Mouse (Mus musculus) brown adipose tissue, adult 24 weeks (tissue): ENCODE data around the gene Gm26938. TPM values are rescaled to one million over a fixed set of nuclear protein-coding genes. Genes with fewer than 3 reads are reported as not detected.

ENCODE experiments used
- H3K27ac ChIP-seq: fragments of 200-500 bp; replicated peaks from 2 replicates; pipeline ENCODE4 v1.5.1; 2012; ENCODE audit warnings: low read depth, mild to moderate bottlenecking, low read length
- H3K4me1 ChIP-seq: fragments of 200-500 bp; 2 replicates; pipeline ENCODE4 v1.6.1; 2012; ENCODE audit warnings: low read length, mixed read lengths; ENCODE audit not compliant: control insufficient read depth, insufficient read depth, insufficient read length
- H3K4me3 ChIP-seq: fragments of 200-500 bp; 2 replicates; pipeline ENCODE4 v1.5.1; 2012; ENCODE audit warnings: low read depth, mild to moderate bottlenecking, low read length, moderate library complexity; ENCODE audit not compliant: insufficient read depth
- polyA plus RNA-seq: library from polyadenylated mRNA; stranded (reverse); fragments of >200 nt; gene quantifications from 2 replicates; pipeline ENCODE4 v1.2.4, GENCODE M21; 2012; ENCODE audit not compliant: missing spikeins, insufficient read depth, insufficient read length

Gene Gm26938
- polyA plus RNA-seq = not detected in 2 replicates

DNA sequence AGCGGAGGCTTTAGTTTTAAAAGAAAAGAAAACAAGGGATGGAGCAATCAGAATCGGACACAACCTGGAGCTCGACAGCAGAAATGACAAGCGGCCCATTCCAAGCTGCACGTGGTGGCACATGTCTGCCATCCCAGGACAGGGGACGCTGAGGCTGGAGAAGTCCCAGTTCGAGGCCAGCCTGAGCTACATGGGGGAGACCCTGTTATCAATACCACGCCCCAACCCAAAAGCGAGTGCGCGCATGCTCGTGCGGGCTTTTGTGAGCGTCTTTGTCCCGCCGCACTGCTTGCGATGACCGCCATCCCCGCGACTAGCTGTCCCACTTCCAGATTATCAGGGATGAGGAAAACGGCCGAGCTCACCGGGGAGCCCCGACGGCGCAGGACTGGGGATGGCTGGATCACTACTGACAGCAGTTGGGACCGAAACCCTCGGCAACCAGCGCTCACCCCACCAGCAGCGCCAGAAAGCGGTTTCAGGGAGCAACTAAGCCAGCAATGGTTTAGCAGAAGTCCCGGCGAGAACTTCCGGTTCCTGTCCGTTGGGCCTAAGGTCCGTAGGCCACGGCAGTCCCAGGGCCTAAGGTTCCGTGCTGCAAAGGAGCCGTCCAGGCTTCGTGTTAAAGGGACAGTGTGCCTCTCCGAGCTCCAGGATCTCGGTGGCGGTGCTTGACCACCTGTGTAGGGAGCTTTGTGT is at the start of gene Gm26938, which contains the start of gene Psmg3:
Gm26938 (minus strand) TSS at position 51 of the 699 bp plus-strand sequence.
Psmg3 (minus strand) TSS at position 529 of the 699 bp plus-strand sequence.
- H3K27ac ChIP-seq = peak within 1 kb of the TSS; percentile 74
- H3K4me1 ChIP-seq = peaks cover 5% of the 10 kb centered on the region
- H3K4me3 ChIP-seq = peak within 1 kb of the TSS; percentile 100

DNA sequence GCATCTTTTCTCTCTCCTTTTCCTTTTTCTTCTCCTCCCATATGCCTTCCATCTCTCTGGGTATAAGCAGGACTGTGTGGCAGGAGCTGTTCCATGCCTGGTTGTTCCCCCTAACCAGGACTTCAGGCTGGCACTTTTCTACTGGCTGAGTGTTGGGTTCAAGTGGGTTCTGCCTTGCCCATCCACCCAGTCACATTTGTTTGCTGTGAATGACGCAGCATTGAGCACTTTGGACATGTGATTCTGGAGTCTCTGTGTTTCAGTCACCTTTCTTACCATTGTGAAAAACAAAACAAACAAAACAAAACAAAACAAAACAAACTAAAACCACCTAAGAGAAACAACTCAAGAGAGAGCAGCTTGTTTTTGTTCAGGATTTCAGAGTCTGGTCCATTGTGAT is 45.3 kb upstream of the Gm26938 start:
- H3K4me3 ChIP-seq = no peak overlapping the region

DNA sequence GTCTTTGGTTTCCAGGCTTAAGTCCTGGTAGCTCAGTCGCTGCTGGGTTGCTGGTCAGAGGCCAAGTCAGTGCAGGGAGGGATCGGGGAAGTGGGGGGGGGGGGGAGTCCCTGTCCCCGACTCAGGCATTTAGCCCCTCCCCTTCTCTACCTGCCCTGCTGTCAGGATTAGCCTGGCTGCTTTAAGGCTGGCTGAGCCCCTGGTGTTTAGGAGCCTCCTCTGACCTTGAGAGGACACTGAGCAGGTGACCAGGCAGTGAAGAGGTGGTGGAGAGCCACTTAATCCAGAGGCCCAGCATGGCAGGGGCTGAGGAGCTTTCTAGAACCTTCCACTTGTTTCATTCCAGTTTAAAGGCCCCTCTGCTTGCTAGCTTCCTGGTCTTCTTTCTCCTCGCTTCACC is 44.7 kb upstream of the Gm26938 start:
- H3K4me1 ChIP-seq = no peaks in the 10 kb centered on the region
- H3K27ac ChIP-seq = no peak overlapping the region
- no peak overlapping the region for H3K4me3 ChIP-seq

More for the DNA sequence above, 45.3 kb upstream of the Gm26938 start:
- no peaks in the 10 kb centered on the region for H3K4me1 ChIP-seq
- no peak overlapping the region for H3K27ac ChIP-seq

DNA sequence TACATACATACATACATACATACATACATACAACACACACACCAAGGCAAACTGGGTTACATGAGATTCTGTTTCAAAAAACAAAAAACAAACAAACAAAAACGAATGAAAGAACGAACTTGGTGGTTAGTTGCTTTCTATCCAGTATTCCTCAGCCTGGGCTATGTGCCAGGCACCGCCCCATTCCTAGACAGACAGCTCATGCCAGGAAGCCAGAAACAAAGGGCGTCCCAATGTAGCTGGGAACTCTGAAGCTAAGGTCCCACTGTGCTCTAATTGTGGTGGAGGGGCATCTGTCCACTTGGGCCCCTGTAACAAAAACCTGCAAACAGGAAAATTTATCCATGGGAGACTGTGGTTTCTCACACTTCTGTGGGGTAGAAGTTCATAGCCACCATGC is 36.6 kb upstream of the Gm26938 start:
- Histone ChIP-seq H3K4me1 (no peaks in the 10 kb centered on the region), H3K27ac (no peak overlapping the region), H3K4me3 (no peak overlapping the region)

DNA sequence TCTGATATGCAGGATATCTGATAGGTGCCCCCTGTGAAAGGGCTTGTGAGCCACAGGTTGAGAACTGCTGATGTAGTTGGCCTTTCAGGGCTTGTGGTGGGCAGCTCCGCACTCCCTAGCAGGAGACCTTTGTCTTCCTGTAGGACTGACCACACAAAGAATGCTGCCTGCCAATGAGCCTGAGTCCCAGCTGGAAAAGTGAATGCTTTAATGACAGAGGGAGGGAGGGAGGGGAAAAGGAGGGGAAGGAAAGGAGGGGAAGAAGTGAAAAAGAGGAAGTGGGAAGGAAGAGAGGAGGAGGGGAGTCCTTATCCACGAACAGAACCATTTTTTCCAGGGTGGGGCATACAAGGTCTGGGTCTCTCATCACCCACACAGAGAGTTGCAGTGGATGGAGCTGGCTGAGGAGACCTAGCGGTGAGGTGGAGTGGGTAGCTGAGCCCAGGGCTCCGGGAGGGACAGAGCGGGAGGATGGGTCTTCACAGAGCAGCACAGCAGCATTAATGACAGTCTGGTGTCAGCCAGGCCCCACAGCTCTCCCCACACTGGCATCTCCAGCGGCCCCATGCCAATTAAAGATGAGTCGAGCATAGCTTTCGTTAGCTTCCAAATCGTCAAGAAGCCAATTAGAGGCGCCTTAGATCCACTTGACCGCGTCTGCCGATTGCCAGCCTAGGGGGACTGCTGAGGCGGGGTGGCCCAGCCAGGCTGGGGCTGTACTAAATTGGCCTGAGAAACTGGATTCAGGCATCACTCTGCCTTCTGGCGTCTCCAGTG is 34.3 kb upstream of the Gm26938 start:
- Histone ChIP-seq H3K4me1 (no peaks in the 10 kb centered on the region), H3K4me3 (no peak overlapping the region), H3K27ac (no peak overlapping the region)

DNA sequence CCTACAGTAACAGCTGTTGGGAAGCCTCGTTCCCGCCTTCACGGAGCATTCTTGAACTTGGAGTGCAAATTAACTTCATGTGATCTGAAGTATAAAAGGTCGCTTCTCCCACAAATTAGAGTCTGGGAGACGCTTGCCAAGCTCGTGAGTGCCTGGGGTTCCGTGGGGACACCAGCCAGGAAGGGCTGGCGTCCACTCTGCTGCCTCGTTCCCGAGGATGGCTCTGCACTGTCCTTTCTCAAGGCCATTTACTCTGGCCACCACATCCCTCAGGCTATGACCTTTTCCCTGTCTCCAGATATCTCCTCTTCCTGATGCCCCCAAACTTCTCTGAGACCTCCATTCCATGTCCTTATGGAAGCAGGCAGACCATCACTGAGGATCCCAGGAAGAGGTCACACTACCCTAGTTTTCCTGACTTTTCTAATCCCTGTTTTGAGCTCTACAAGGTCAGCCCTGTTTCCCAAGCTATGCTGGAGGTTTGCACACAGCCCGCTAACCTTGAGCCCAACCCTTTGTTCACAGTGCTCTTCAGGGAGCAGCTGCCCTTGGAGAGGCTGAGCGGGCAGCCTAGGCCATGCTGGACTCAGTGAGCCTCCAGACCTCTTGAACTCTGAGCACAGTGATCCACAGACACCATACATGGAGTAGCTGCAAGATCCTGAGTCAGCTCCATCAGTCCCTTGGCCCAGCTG is 23.6 kb upstream of the Gm26938 start:
- H3K4me1 ChIP-seq = peaks cover 3% of the 10 kb centered on the region; the same call in 1 of the 2 replicates
- H3K27ac ChIP-seq = no peak overlapping the region
- no peak overlapping the region for H3K4me3 ChIP-seq

DNA sequence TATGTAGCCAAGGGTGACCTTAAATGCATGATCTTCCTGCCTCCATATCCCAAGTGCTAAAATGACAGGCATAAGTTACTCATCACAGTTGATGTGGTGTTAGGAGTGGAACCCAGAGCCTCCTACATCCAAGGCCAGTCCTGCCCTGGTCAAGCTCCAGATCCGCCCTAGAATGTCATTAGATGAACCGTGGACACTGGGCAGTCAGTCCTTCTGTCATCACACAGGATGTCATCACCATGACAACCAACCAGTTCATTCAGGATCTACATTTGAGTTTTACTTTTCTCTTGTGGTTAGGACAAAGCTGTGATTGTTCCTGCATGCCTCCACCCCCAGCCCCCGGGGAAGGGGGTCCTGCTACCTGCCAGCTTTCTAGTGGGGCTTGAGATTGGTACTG is 12.9 kb upstream of the Gm26938 start:
- H3K4me3 ChIP-seq = no peak overlapping the region
- no peaks in the 10 kb centered on the region for H3K4me1 ChIP-seq
- H3K27ac ChIP-seq = no peak overlapping the region

DNA sequence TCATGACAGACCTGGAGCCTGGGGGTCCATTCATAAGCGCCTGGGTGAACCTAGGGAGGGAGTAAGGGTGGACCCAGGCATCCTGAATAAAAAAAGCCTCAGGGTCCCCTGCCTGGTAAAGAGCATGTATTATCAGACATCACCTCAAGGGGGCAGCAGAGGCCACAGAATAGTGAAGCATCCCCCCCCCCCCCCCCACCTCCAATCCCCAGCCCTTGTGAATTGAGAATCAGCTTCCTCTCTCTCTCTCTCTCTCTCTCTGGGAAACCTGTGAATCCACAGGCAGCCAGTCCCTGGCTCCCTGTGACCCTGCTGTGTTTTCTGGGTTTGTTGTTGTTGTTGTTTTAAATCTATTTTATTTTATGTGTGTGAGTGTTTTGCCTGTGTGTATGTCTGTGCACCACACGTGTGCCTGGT is 12.3 kb upstream of the Gm26938 start:
- Histone ChIP-seq H3K27ac (no peak overlapping the region), H3K4me3 (no peak overlapping the region), H3K4me1 (no peaks in the 10 kb centered on the region)

DNA sequence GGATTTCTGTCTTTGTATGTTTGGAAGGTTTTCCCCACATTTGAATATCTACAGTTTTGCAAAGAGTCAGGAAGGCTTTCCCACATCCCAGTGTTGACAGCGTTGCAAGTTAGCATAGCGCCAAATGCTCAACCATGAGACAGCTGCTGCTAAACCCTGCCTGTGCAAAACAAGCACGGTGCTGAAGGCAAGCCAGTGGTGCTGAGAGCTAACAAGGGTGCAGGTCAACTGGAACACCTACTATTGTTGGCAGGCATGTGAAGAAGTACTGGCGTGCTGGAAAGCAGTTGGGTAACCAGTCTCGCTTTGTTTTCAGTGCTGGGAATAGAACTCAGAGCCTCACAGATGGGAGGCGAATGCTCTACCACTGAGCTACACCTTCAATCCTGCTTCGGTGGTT is 9.5 kb upstream of the Gm26938 start:
- Histone ChIP-seq H3K4me1 (no peaks in the 10 kb centered on the region), H3K27ac (no peak overlapping the region), H3K4me3 (no peak overlapping the region)

DNA sequence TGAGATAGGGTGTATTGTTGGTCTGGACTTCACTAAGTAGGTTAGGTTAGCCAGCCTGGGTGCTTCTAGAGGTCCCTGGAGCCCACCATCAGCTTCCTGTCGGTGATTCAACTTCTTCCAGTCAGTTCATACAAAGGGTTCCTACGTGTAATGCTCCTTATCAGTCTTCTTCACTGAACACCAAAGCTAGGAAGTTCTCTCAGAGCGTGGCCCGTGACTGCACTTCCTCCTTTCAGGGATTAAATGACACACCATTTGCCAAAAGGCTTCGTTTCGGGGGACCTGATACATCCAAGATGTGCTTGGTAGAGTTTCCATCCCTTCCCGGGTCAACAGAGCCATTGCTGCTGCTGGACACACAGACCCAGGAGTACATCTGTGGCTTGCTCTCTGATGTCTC is 5.9 kb upstream of the Gm26938 start:
- Histone ChIP-seq H3K4me3 (no peak overlapping the region), H3K27ac (no peak overlapping the region), H3K4me1 (no peaks in the 10 kb centered on the region)

DNA sequence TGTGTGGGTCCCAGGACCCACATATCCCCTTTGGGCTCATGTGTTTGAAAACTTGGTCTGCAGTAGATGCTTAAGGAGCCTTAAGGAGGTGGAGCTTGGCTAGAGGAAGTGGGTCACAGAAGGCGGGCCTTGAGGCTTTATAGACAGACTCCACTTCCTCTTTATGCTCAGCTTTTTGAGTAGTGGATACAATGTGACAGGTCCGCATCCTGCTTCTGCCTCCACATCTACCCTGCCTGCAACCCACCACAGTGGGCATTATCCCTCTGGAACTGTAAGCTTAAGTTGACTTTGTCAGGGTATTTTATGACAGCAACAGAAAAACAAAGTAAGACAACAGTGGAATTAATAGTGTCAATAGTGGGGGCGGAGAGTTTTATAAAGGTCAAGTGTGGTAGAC is 4.5 kb upstream of the Gm26938 start:
- Histone ChIP-seq H3K4me3 (no peak overlapping the region), H3K27ac (no peak overlapping the region), H3K4me1 (peaks cover 5% of the 10 kb centered on the region)

DNA sequence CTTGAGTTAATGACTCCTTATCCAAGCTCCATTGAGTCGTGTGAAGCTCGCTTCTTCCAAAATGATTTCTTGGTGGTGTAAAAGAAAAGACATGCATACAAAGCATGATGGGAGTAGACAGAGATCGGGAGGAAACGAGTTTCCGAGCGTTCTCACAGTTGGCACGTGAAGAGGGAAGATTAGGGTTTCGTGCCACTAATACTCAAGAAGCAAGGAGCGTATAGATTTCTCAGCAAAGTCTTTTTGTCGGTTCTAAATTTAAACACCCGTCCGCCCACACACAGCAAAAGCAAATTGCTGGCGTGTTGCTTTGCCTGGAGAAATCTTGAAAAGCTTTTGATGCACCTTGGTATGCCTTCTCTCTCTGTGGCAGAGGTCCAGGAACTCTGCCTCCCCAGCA is 3.2 kb upstream of the Gm26938 start:
- Histone ChIP-seq H3K4me3 (no peak overlapping the region), H3K27ac (no peak overlapping the region), H3K4me1 (peaks cover 5% of the 10 kb centered on the region)

DNA sequence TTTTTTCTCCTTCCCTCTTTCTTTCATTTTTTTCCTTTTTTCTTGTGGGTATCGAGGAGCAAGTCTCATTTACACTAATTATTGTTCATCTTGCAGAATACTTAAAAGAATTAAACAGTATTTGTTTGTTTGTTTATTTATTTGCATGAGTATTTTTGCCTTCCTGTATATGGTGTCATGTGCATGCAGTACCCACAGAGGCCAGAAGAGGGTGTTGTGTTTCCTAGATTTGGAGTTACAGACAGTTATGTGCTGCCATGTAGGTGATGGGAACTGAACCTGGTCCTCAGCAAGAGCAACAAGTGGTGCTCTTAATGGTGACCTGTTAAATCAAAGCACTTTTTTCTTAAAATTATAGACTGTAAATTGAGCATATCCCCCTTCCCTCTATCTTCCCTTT is 1.4 kb upstream of the Gm26938 start:
- Histone ChIP-seq H3K4me1 (peaks cover 5% of the 10 kb centered on the region), H3K27ac (no peak overlapping the region), H3K4me3 (no peak overlapping the region)

DNA sequence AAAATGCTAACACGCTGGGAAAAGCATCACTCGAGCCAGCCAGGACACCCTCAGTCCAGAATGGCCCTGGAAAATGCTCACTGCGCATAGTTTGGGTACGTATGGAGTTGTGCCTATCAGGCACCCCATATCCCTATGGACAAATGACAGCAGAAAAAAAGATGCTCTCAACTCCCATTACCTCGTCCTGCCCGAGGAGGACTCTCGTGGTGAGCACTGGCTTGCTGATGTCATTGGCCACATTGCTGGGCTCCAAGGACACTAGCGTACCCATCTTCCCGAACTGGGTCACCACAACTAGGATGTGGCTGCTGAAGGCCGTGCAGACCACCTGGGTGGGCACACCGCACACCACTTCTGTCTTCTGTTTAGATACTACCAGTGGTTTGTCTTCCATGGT is 260 bp downstream of the Gm26938 start:
- Histone ChIP-seq H3K27ac (no peak overlapping the region), H3K4me3 (peak overlapping the region; percentile 100), H3K4me1 (peaks cover 5% of the 10 kb centered on the region)

DNA sequence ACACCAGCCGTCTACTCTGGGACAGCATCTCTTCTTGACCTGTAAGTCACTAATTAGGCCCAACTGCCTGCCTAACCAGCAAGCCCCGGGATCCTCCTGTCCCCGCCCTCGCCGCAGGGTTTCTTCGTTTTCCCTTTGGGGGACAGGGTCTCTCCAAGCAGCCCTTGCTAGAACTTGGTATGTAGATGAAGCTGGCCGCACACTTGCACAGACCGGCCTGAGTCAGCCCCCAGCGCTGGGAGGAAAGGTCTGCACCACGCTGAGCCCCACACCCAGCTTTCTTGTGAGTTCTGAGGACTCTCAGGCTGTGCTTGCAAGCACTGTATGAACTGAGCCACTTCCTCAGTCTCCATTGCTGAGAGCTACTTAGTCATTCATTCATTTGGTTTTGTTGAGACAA is 1.7 kb downstream of the Gm26938 start:
- H3K4me1 ChIP-seq = peaks cover 5% of the 10 kb centered on the region
- no peak overlapping the region for H3K4me3 ChIP-seq
- H3K27ac ChIP-seq = no peak overlapping the region
